Mouse (Mus musculus): ENCODE data around the gene Gm20671. TPM values are rescaled to one million over a fixed set of nuclear protein-coding genes. Genes with fewer than 3 reads are reported as not detected.
"Not testable (repeated sequence)": the region's sequence is repeated elsewhere in the genome, so short reads cannot be mapped to it uniquely, and the experiment has no call there.

The Gm20671 gene
- polyA plus RNA-seq, 1 experiment from 2014 or later = not detected

DNA sequence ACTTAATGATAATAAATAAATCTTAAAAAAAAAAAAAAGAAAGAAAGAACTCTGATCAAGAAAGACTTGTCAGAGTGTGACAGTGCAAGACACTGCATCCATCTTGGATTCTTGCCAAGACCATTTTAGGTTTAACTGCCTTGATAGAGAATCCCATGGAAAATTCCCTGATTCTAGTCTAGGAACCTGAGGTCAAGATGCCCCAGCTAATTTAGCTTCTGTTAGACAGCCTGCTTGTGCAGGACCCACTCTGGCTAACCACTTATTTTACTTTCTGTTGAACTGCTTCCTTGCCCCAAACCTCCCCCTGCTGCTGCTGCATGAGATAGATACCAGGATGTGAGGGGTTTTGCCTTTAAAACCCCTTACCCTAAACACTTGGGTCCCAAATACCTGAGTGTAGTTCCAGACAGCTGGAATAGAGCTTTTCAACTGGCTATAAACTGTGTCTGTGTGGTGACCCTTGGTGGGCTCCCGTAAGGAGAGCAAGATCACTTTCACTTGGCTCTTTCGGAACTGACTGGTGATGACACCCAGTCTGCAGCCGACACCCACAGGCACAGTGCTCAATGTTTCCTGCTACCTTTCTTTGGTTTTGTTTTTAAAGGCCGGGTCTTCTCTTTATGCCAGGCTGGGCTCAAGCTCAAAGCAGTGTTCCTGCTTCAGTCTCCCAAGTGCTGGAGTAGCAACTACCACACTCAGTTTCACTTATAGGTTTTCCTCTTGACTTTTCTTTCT is 59.1 kb downstream of the Gm20671 start:
- H3K27ac ChIP-seq (ENCODE audit: low read depth, low read length) = no peak overlapping the region
- H3K4me2 ChIP-seq (ENCODE audit: low read length) = no peak overlapping the region
- H3K4me1 ChIP-seq (ENCODE audit: control insufficient read depth, insufficient read depth, low read depth, low read length) = no peaks in the 10 kb centered on the region
- H3K27me3 ChIP-seq (replicated peaks; ENCODE audit: control insufficient read depth, insufficient read depth, low read length) = no peaks in the 10 kb centered on the region
- no peak overlapping the region for H3K4me3 ChIP-seq (ENCODE audit: low read length)
- no peak for ATAC-seq
- H3K9me3 ChIP-seq (ENCODE audit: control insufficient read depth, low read length) = no peaks in the 10 kb centered on the region
- 92% methylated on average over 4 of the region's 4 CpGs for WGBS
- H3K9ac ChIP-seq (ENCODE audit: low read depth, low read length) = no peak overlapping the region
- H3K36me3 ChIP-seq (ENCODE audit: control insufficient read depth, insufficient read depth, low read length) = peaks cover 10% of the 10 kb centered on the region

DNA sequence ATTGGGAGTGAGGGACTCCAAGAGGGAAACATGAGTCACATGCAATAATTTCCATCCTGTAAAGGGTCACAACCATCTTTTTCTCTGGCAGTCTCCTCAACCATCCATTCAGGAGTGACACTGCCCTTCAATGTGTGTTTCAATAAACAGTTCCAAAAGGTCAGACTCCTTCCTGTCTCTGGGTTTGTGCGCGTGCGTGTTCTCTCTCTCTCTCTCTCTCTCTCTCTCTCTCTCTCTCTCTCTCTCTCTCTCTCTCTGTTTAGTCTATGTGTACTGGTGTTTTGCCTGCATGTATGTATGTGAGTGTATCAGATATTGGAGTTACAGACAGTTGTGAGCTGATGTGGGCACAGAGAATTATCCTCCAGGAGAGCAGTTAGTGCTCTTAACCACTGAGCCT is 59.9 kb downstream of the Gm20671 start:
- no peaks in the 10 kb centered on the region for H3K9me3 ChIP-seq (ENCODE audit: control insufficient read depth, low read length)
- H3K4me3 ChIP-seq (ENCODE audit: low read length) = no peak overlapping the region
- ATAC-seq = no peak
- H3K4me2 ChIP-seq (ENCODE audit: low read length) = no peak overlapping the region
- no peaks in the 10 kb centered on the region for H3K27me3 ChIP-seq (replicated peaks; ENCODE audit: control insufficient read depth, insufficient read depth, low read length)
- H3K4me1 ChIP-seq (ENCODE audit: control insufficient read depth, insufficient read depth, low read depth, low read length) = no peaks in the 10 kb centered on the region
- H3K27ac ChIP-seq (ENCODE audit: low read depth, low read length) = no peak overlapping the region
- H3K9ac ChIP-seq (ENCODE audit: low read depth, low read length) = no peak overlapping the region
- peaks cover 11% of the 10 kb centered on the region for H3K36me3 ChIP-seq (ENCODE audit: control insufficient read depth, insufficient read depth, low read length)
- WGBS = 88% methylated on average over 3 of the region's 3 CpGs

DNA sequence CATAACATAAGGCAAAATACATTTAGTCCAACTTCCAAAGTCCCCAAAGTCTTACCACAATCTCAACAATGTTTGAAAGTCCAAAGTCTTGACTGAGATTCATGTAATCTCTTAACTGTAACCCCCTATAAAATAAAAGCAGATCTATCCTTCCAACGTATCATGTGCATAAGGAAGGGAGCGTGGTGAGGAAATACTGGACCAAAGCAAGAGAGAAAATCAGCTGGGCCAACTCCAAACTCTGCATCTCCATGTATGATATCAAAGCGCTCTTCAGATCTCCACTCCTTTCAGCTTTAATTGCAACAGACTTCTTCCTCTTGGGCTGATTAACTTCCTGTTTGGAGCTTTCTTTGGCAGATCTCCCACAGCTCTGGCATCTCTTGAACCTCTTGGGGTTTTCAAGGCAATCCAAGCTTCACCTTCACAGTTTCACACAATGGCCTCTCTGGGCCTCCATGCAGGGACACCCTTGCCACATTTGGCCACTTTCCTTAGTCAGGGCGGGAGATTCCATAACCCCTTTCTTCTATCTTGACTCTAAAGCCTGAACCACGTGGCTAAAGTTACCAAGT is 65.3 kb downstream of the Gm20671 start:
- ATAC-seq = no peak
- no peak overlapping the region for H3K4me3 ChIP-seq (ENCODE audit: low read length)
- peaks cover 12% of the 10 kb centered on the region for H3K36me3 ChIP-seq (ENCODE audit: control insufficient read depth, insufficient read depth, low read length)
- H3K9me3 ChIP-seq (ENCODE audit: control insufficient read depth, low read length) = no peaks in the 10 kb centered on the region
- H3K27me3 ChIP-seq (replicated peaks; ENCODE audit: control insufficient read depth, insufficient read depth, low read length) = no peaks in the 10 kb centered on the region
- 88% methylated on average over 5 of the region's 5 CpGs for WGBS
- no peaks in the 10 kb centered on the region for H3K4me1 ChIP-seq (ENCODE audit: control insufficient read depth, insufficient read depth, low read depth, low read length)
- no peak overlapping the region for H3K4me2 ChIP-seq (ENCODE audit: low read length)
- no peak overlapping the region for H3K9ac ChIP-seq (ENCODE audit: low read depth, low read length)
- no peak overlapping the region for H3K27ac ChIP-seq (ENCODE audit: low read depth, low read length)

DNA sequence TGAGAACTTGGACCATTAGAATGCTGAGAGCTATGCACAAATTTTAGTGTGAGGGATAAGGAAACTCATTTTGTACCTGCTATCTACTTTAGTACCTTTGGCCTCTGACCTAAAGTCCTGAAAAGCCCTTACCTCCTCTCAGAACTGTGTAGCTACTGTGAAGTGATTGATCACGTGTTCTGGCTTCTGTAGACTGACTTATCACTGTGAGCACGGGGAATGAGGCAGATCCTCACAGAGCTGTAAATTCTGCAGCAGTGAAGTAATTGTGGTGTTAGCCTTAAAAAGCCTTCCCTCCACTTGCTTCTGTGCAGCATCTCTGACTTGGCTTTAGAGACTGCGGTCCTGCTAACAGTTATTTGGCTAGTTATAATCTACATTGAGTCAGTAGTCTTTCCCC is 66.1 kb downstream of the Gm20671 start:
- no peak for ATAC-seq
- 87% methylated on average over 3 of the region's 3 CpGs for WGBS
- H3K27me3 ChIP-seq (replicated peaks; ENCODE audit: control insufficient read depth, insufficient read depth, low read length) = no peaks in the 10 kb centered on the region

DNA sequence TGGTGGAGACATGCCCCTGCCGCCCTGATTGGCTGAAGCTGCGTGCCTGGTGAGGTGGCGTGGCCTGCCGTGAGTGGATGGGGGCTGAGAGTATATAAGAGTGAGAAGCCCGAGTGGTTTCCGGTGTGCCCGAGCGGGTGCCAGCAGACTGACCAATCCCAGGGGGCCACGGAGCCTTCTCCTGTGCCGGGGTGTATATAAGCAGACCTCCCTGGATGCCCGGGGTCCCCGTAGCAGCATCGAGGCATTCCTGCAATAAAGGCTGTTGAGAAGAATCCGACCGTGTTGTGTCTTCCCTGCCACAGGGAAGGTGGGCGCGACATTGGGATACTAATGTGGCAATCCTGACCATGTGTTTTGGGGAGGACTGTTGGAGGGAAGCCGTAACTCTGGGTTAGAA is 66.6 kb downstream of the Gm20671 start:
- not testable (repeated sequence) for ATAC-seq; H3K9me3 ChIP-seq (ENCODE audit: control insufficient read depth, low read length); H3K27ac ChIP-seq (ENCODE audit: low read depth, low read length); H3K9ac ChIP-seq (ENCODE audit: low read depth, low read length); H3K4me2 ChIP-seq (ENCODE audit: low read length); H3K27me3 ChIP-seq (replicated peaks; ENCODE audit: control insufficient read depth, insufficient read depth, low read length); H3K4me3 ChIP-seq (ENCODE audit: low read length); H3K4me1 ChIP-seq (ENCODE audit: control insufficient read depth, insufficient read depth, low read depth, low read length)
- 96% methylated on average over 17 of the region's 18 CpGs for WGBS
- H3K36me3 ChIP-seq (ENCODE audit: control insufficient read depth, insufficient read depth, low read length) = peaks cover 12% of the 10 kb centered on the region

More for the DNA sequence above, 66.1 kb downstream of the Gm20671 start:
- no peaks in the 10 kb centered on the region for H3K4me1 ChIP-seq (ENCODE audit: control insufficient read depth, insufficient read depth, low read depth, low read length)
- H3K4me3 ChIP-seq (ENCODE audit: low read length) = no peak overlapping the region
- no peaks in the 10 kb centered on the region for H3K9me3 ChIP-seq (ENCODE audit: control insufficient read depth, low read length)
- no peak overlapping the region for H3K9ac ChIP-seq (ENCODE audit: low read depth, low read length)
- H3K27ac ChIP-seq (ENCODE audit: low read depth, low read length) = no peak overlapping the region
- H3K36me3 ChIP-seq (ENCODE audit: control insufficient read depth, insufficient read depth, low read length) = peaks cover 12% of the 10 kb centered on the region
- H3K4me2 ChIP-seq (ENCODE audit: low read length) = no peak overlapping the region

DNA sequence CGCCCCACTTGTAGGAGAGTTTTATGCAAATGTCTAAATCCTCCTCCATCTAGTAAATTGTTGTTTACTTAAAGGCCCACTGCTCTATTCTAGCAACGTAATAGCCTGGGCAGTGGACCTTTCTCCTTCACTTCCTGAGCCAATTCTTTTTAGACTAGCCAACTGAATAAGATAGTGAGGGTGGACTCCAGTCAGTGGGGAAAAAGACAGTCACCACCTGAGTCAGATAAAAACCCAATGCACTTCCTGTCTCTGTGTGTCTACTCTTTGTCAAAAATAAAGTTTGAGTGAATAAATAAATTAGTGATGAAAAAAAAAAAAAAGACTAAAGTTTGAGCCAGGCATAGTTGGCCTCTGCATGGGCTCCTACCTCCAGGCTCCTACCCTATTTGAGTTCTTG is 67.2 kb downstream of the Gm20671 start:
- no peak for ATAC-seq

DNA sequence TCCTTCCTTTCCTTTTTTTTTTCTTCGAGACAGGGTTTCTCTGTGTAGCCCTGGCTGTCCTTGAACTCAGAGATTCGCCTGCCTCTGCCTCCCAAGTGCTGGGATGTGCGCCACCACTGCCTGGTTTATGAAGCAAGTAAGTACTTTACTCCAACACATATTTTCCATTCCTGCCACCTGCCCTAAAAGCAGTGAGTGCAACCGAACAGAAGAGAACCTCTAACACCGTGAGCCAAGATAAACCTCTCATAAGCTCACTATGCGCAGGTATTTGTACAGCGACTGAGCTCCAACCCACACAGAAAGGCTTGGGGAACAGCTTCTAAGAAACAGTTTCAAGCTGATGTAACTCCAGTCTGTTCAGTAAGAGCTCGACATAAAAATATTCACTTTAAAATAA is 70.8 kb downstream of the Gm20671 start:
- Histone ChIP-seq H3K9me3 (ENCODE audit: control insufficient read depth, low read length) (no peaks in the 10 kb centered on the region), H3K27me3 (replicated peaks; ENCODE audit: control insufficient read depth, insufficient read depth, low read length) (no peaks in the 10 kb centered on the region), H3K27ac (ENCODE audit: low read depth, low read length) (no peak overlapping the region), H3K4me1 (ENCODE audit: control insufficient read depth, insufficient read depth, low read depth, low read length) (no peaks in the 10 kb centered on the region), H3K9ac (ENCODE audit: low read depth, low read length) (no peak overlapping the region), H3K4me2 (ENCODE audit: low read length) (no peak overlapping the region), H3K4me3 (ENCODE audit: low read length) (no peak overlapping the region), H3K36me3 (ENCODE audit: control insufficient read depth, insufficient read depth, low read length) (no peaks in the 10 kb centered on the region; the same call in 1 of the 2 replicates)
- ATAC-seq = no peak
- WGBS = 95% methylated on average over 8 of the region's 8 CpGs

More for the DNA sequence above, 67.2 kb downstream of the Gm20671 start:
- H3K9me3 ChIP-seq (ENCODE audit: control insufficient read depth, low read length) = no peaks in the 10 kb centered on the region
- no peak overlapping the region for H3K4me3 ChIP-seq (ENCODE audit: low read length)
- no peak overlapping the region for H3K4me2 ChIP-seq (ENCODE audit: low read length)
- H3K27ac ChIP-seq (ENCODE audit: low read depth, low read length) = no peak overlapping the region
- 75% methylated on average over 2 of the region's 2 CpGs for WGBS
- H3K4me1 ChIP-seq (ENCODE audit: control insufficient read depth, insufficient read depth, low read depth, low read length) = no peaks in the 10 kb centered on the region
- H3K27me3 ChIP-seq (replicated peaks; ENCODE audit: control insufficient read depth, insufficient read depth, low read length) = no peaks in the 10 kb centered on the region
- H3K36me3 ChIP-seq (ENCODE audit: control insufficient read depth, insufficient read depth, low read length) = peaks cover 12% of the 10 kb centered on the region
- no peak overlapping the region for H3K9ac ChIP-seq (ENCODE audit: low read depth, low read length)

DNA sequence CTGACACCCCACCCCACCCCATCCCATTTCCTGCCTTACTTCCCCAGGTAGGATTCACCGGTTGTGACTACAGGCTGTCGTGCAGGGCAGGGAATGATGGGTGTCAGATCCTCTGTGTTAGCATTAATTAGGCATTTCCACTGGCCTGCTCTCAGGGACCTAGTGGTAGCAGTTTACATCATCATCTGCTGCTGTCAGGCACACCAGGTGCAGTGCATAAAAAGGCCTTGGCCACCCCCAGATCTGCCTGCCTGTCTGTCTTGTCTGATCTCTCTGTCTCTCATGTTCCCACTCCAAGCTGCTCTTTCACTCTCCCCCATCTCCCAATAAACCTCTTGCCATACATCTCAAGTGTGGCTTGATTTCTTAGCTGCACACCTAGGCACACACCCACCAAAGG is 75.2 kb downstream of the Gm20671 start:
- 68% methylated on average over 2 of the region's 2 CpGs for WGBS

DNA sequence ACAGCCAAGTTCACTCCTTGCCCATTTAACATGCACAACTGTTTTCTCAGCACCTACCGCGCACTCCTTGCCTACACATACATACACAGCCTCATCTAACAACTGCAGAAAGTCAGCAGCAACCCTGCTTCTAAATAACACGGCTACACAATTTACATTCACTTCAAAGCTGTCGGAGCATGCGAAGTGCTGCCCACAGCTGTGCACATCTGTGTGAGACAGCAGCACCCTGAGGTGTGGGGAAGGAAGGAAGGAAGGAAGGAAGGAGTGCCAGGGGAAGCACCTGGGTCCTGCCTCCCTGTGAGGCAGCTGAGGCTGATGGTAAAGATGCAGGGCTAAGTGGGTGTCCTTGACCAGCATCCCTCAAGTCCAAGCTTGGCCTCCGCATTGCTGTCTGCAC is 78.0 kb downstream of the Gm20671 start:
- Histone ChIP-seq H3K4me3 (ENCODE audit: low read length) (no peak overlapping the region), H3K27ac (ENCODE audit: low read depth, low read length) (no peak overlapping the region), H3K36me3 (ENCODE audit: control insufficient read depth, insufficient read depth, low read length) (no peaks in the 10 kb centered on the region), H3K4me2 (ENCODE audit: low read length) (no peak overlapping the region), H3K27me3 (replicated peaks; ENCODE audit: control insufficient read depth, insufficient read depth, low read length) (no peaks in the 10 kb centered on the region), H3K4me1 (ENCODE audit: control insufficient read depth, insufficient read depth, low read depth, low read length) (no peaks in the 10 kb centered on the region), H3K9me3 (ENCODE audit: control insufficient read depth, low read length) (no peaks in the 10 kb centered on the region), H3K9ac (ENCODE audit: low read depth, low read length) (no peak overlapping the region)
- 92% methylated on average over 6 of the region's 6 CpGs for WGBS
- no peak for ATAC-seq

More for the DNA sequence above, 75.2 kb downstream of the Gm20671 start:
- Histone ChIP-seq H3K27ac (ENCODE audit: low read depth, low read length) (no peak overlapping the region), H3K4me2 (ENCODE audit: low read length) (no peak overlapping the region), H3K27me3 (replicated peaks; ENCODE audit: control insufficient read depth, insufficient read depth, low read length) (no peaks in the 10 kb centered on the region), H3K36me3 (ENCODE audit: control insufficient read depth, insufficient read depth, low read length) (no peaks in the 10 kb centered on the region), H3K4me1 (ENCODE audit: control insufficient read depth, insufficient read depth, low read depth, low read length) (no peaks in the 10 kb centered on the region), H3K9ac (ENCODE audit: low read depth, low read length) (no peak overlapping the region), H3K4me3 (ENCODE audit: low read length) (no peak overlapping the region), H3K9me3 (ENCODE audit: control insufficient read depth, low read length) (no peaks in the 10 kb centered on the region)
- no peak for ATAC-seq
